Mouse (Mus musculus) midbrain, embryonic 16.5 days (tissue): ENCODE results near the gene Ptpn14. TPM values are rescaled to one million over a fixed set of nuclear protein-coding genes. Genes with fewer than 3 reads are reported as not detected.

Experiments
- ATAC-seq: fragments of 200-750 bp; cut with Nextera tagmentation; 2 replicates; pipeline ENCODE4 v1.8.0; 2017; ENCODE audit warnings: moderate TSS enrichment
- H3K27ac ChIP-seq: fragments of 300-500 bp; sonication (generic); 2 replicates; pipeline ENCODE4 v1.5.1; 2014; ENCODE audit warnings: mild to moderate bottlenecking, low read length, mixed read lengths
- H3K27me3 ChIP-seq: fragments of 300-500 bp; sonication (generic); 2 replicates; pipeline ENCODE4 v1.6.1; 2014; ENCODE audit warnings: low read depth, low read length, mixed read lengths; ENCODE audit not compliant: control insufficient read depth, insufficient read depth
- H3K36me3 ChIP-seq: fragments of 300-500 bp; sonication (generic); 2 replicates; pipeline ENCODE4 v1.6.1; 2014; ENCODE audit warnings: mild to moderate bottlenecking, low read length, moderate library complexity, mixed read lengths; ENCODE audit not compliant: control insufficient read depth, insufficient read depth
- H3K4me1 ChIP-seq: fragments of 300-500 bp; sonication (generic); 2 replicates; pipeline ENCODE4 v1.6.1; 2014; ENCODE audit warnings: mild to moderate bottlenecking, low read length, mixed read lengths; ENCODE audit not compliant: control insufficient read depth, insufficient read depth
- H3K4me2 ChIP-seq: fragments of 300-500 bp; sonication (generic); 2 replicates; pipeline ENCODE4 v1.6.1; 2014; ENCODE audit warnings: mild to moderate bottlenecking, low read length, mixed read lengths
- H3K4me3 ChIP-seq: fragments of 300-500 bp; sonication (generic); 2 replicates; pipeline ENCODE4 v1.5.1; 2014; ENCODE audit warnings: low read depth, mild to moderate bottlenecking, low read length, moderate library complexity, mixed read lengths
- H3K9ac ChIP-seq: fragments of 300-500 bp; sonication (generic); 2 replicates; pipeline ENCODE4 v1.6.1; 2014; ENCODE audit warnings: low read depth, low read length, mixed read lengths
- H3K9me3 ChIP-seq: fragments of 300-500 bp; sonication (generic); replicated peaks from 2 replicates; pipeline ENCODE4 v1.6.1; 2014; ENCODE audit warnings: mild to moderate bottlenecking, low read length, mixed read lengths; ENCODE audit not compliant: control insufficient read depth, poor library complexity, severe bottlenecking
- WGBS: fragments of 180-500 bp; shearing (Covaris S2); extraction: QIAGEN DNeasy Blood & Tissue Kit; methylation state at CpG from one replicate; pipeline ENCODE4 v1.1.7; 2014; 5-methylcytosine and 5-hydroxymethylcytosine counted together
- polyA plus RNA-seq: library from polyadenylated mRNA; unstranded; fragments of >200 nt; fragmentation: Nextera tagmentation; extraction: Ambion mirVana; gene quantifications from 2 replicates; pipeline ENCODE4 v1.2.1, GENCODE M21; 2015

The Ptpn14 gene
- polyA plus RNA-seq, 1 experiment from 2014 or later, result 1.0 TPM

DNA sequence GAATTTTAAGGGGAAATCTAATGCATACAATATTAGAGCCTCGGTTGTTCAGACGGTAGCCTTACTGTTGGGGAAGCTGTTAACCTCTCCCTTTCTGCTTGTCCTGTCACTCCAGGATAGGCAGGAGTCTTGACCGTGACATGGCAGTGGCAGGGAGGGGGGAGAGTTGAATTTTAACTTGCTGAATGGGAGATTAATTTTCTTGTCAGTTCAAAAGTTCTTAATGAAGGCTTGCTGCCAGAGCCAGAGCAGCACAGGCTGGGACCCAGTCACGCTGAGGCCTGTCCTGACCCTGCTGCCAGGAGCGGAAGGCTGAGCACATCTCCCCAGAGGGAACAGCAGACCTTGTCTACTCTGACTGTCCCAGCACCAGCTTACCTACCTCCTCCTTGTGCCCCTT lies 20.6 kb upstream of the Ptpn14 start:
- Histone ChIP-seq H3K27me3 (no peaks in the 10 kb centered on the region), H3K4me3 (no peak overlapping the region), H3K36me3 (no peaks in the 10 kb centered on the region), H3K9me3 (no peaks in the 10 kb centered on the region), H3K4me1 (no peaks in the 10 kb centered on the region), H3K4me2 (no peak overlapping the region), H3K9ac (no peak overlapping the region), H3K27ac (no peak overlapping the region)
- no peak for ATAC-seq
- WGBS, result 26% methylated on average over 5 of the region's 5 CpGs

- H3K4me3 ChIP-seq, result no peak overlapping the region
- no peak overlapping the region for H3K9ac ChIP-seq
- H3K4me2 ChIP-seq, result no peak overlapping the region
- H3K27ac ChIP-seq, result no peak overlapping the region
- no peaks in the 10 kb centered on the region for H3K36me3 ChIP-seq
- no peak for ATAC-seq
- H3K27me3 ChIP-seq, result no peaks in the 10 kb centered on the region
- WGBS, result 81% methylated on average over 8 of the region's 8 CpGs
- H3K9me3 ChIP-seq, result no peaks in the 10 kb centered on the region
- no peaks in the 10 kb centered on the region for H3K4me1 ChIP-seq
Measured at GRCm38 (mm10) chr1:189709001-189709400, 19.1 kb upstream of the Ptpn14 start.

- no peak for ATAC-seq
- 70% methylated on average over 19 of the region's 19 CpGs for WGBS
Measured at GRCm38 (mm10) chr1:189715915-189716797, 11.9 kb upstream of the Ptpn14 start.

DNA sequence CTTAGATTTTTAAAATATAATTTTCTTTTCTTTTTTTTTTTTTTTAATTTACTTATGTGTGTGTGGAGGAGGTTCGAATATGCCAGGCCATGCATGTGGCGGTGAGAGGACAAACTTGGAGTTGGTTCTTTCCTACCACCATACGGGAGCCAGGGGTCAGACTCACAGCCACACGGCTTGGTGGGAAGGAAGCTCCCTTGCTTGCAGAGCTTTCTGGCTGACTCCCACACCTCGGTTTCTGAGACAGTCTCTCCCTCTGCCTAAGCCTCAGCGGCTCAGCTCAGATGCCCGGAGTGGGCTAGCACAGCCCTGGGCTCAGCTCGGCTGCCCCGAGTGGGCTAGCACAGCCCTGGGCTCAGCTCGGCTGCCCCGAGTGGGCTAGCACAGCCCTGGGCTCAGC lies 10.5 kb upstream of the Ptpn14 start:
- no peak for ATAC-seq
- no peak overlapping the region for H3K27ac ChIP-seq
- H3K4me1 ChIP-seq, result no peaks in the 10 kb centered on the region
- WGBS, result 92% methylated on average over 11 of the region's 11 CpGs
- no peak overlapping the region for H3K4me3 ChIP-seq
- H3K27me3 ChIP-seq, result no peaks in the 10 kb centered on the region
- H3K36me3 ChIP-seq, result no peaks in the 10 kb centered on the region
- H3K4me2 ChIP-seq, result no peak overlapping the region
- H3K9ac ChIP-seq, result no peak overlapping the region
- no peaks in the 10 kb centered on the region for H3K9me3 ChIP-seq

More at GRCm38 (mm10) chr1:189715915-189716797, 11.9 kb upstream of the Ptpn14 start:
- Histone ChIP-seq H3K27me3 (no peaks in the 10 kb centered on the region), H3K36me3 (no peaks in the 10 kb centered on the region), H3K4me3 (no peak overlapping the region), H3K27ac (no peak overlapping the region), H3K9me3 (no peaks in the 10 kb centered on the region), H3K9ac (no peak overlapping the region), H3K4me2 (no peak overlapping the region), H3K4me1 (no peaks in the 10 kb centered on the region)

DNA sequence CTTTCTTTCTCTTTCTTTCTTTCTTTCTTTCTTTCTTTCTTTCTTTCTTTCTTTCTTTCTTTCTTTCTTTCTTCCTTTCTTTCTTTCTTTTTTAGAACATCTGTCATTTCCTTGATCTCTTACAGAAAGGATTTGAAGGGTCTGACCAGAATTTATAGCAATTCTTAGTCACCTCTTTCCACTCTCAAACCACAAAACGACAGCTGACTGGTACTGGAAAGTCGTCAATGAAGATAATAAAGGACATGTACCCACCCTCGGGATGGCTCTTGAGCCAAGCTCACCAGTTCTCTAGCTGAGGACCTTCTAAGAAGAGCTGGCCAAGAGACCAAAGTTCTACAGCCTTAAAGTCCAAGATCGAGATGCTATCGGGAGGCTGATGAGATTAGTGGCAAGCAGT lies 9.5 kb upstream of the Ptpn14 start:
- Histone ChIP-seq H3K9ac (no peak overlapping the region), H3K9me3 (no peaks in the 10 kb centered on the region), H3K4me3 (no peak overlapping the region), H3K36me3 (no peaks in the 10 kb centered on the region), H3K4me1 (no peaks in the 10 kb centered on the region), H3K4me2 (no peak overlapping the region), H3K27ac (no peak overlapping the region), H3K27me3 (no peaks in the 10 kb centered on the region)
- no peak for ATAC-seq
- 82% methylated on average over 5 of the region's 5 CpGs for WGBS

DNA sequence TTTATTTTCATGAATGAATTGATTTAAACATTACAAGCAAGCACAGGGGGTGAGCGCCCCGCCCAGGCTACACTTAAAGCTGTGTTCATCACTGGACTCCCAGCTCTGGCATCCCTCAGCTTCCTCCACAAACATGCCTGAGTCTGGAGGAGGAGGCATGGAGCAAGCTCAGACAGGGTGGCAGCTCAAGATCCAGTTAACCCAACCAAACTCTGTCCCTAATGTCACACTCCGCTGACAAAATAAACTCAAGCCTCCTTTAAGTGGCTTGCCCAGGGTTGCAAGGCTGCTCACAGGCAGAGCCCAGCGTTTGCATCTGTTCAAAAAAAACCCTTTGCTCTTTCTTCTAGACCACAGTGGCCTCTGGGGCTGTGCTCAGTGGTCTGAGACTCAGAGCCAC lies 1.9 kb upstream of the Ptpn14 start:
- Histone ChIP-seq H3K4me3 (no peak overlapping the region), H3K27ac (no peak overlapping the region), H3K9ac (no peak overlapping the region), H3K9me3 (no peaks in the 10 kb centered on the region), H3K36me3 (no peaks in the 10 kb centered on the region), H3K4me1 (peaks cover 15% of the 10 kb centered on the region), H3K27me3 (peaks cover 32% of the 10 kb centered on the region), H3K4me2 (no peak overlapping the region)
- WGBS, result 60% methylated on average over 4 of the region's 4 CpGs
- ATAC-seq, result no peak

DNA sequence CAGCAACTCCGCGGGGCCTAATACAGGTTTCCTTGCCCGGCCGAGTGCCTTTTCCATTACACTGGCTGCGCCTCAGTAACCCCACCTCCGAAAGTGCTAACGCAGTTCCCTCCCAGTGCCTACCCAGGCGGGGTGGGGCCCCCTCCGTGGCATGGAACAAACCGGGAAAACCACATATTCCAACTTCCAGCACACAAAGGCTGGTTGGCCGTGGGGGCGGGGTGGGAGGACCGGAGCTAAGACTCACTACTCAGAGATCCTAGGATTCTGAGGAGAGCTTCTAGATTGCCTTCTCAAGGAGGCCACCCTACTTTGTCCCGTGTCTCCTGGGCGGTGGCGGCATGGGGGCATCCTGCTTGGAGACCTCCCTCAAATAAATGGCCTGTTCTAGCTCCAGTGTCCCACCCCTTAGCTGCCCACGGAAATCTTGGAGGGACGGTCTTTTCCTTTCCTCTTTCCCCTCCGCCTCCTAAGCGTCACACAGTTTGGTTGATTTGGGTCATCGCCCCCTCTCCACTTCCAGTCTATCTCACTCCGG lies 653 bp upstream of the Ptpn14 start:
- H3K4me2 ChIP-seq, result peak overlapping the region; percentile 98
- peak overlapping the region; percentile 37; the same call in 1 of the 2 replicates for H3K27ac ChIP-seq
- peaks cover 32% of the 10 kb centered on the region for H3K27me3 ChIP-seq
- WGBS, result 2% methylated on average over 22 of the region's 22 CpGs
- H3K9me3 ChIP-seq, result no peaks in the 10 kb centered on the region
- ATAC-seq, result peak; percentile 6
- peaks cover 15% of the 10 kb centered on the region for H3K4me1 ChIP-seq
- peak overlapping the region; percentile 62 for H3K4me3 ChIP-seq
- peak overlapping the region; percentile 64 for H3K9ac ChIP-seq
- H3K36me3 ChIP-seq, result no peaks in the 10 kb centered on the region

GRCm38 (mm10) chr1:189728784-189729115 lies 682 bp downstream of the Ptpn14 start:
- peak overlapping the region; percentile 64 for H3K9ac ChIP-seq
- no peaks in the 10 kb centered on the region for H3K9me3 ChIP-seq
- H3K4me3 ChIP-seq, result peak overlapping the region; percentile 62
- no peaks in the 10 kb centered on the region for H3K36me3 ChIP-seq
- peak overlapping the region; percentile 98 for H3K4me2 ChIP-seq
- H3K4me1 ChIP-seq, result peaks cover 15% of the 10 kb centered on the region
- no peak overlapping the region for H3K27ac ChIP-seq
- no peak for ATAC-seq
- under 1% methylated on average over 15 of the region's 15 CpGs for WGBS
- peaks cover 32% of the 10 kb centered on the region for H3K27me3 ChIP-seq

GRCm38 (mm10) chr1:189729141-189729815 lies 1.2 kb downstream of the Ptpn14 start:
- Histone ChIP-seq H3K4me3 (peak overlapping the region; percentile 62), H3K27me3 (peaks cover 32% of the 10 kb centered on the region), H3K9me3 (no peaks in the 10 kb centered on the region), H3K36me3 (no peaks in the 10 kb centered on the region), H3K9ac (no peak overlapping the region), H3K4me1 (peaks cover 15% of the 10 kb centered on the region), H3K4me2 (peak overlapping the region; percentile 98), H3K27ac (no peak overlapping the region)
- ATAC-seq, result no peak
- WGBS, result 14% methylated on average over 17 of the region's 17 CpGs
